Mouse (Mus musculus): ENCODE results near the gene Mta2. TPM values are rescaled to one million over a fixed set of nuclear protein-coding genes. Genes with fewer than 3 reads are reported as not detected.
"Not testable (repeated sequence)": the region's sequence is repeated elsewhere in the genome, so short reads cannot be mapped to it uniquely, and the experiment has no call there.

The Mta2 gene
- 79.6 and 92.0 TPM in 2 replicates for polyA plus RNA-seq (2012; rRNA removed)

DNA sequence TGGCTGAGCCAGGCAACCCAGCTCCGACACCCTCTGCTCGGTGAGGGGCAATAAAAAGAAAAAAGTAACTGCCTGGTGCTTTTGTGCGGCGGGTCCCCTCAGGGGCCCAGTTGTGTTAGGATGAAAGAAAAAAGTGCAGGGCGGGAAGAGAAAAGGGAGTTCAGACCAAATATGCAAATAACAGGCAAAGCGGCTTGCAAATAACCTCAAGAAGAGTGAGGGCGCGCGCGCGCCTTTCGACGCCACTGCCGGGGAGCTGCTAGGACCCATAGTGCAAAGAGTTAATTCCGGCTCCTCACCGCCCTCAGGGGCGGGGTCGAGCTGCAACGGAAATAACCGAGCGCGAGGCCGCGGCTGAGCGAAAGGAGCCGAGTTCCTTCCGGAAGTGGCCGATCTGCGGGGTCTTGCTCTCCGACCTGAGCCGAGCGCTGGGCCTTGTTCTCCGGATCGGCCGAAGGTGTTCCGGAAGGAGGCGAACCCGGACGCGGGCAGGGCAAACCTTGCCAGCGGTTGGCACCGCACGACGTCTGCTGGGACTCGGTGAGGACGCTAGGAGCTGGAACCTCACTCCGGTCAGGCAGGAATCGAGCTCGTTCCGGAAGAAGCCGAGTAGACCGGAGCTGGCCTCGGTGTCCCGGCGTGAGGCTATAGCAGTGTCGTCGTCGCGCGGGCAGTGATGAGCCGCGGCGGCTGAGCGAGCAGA lies at the start of gene Mta2:
Gene Mta2 (plus strand): TSS at position 361 of the 703 bp plus-strand sequence.
- WGBS = under 1% methylated on average over 64 of the region's 64 CpGs
- H3K4me1 ChIP-seq (replicated peaks; ENCODE audit: control insufficient read depth, insufficient read depth, low read length) = peaks cover 21% of the 10 kb centered on the region
- peak; percentile 98 for DNase-seq

DNA sequence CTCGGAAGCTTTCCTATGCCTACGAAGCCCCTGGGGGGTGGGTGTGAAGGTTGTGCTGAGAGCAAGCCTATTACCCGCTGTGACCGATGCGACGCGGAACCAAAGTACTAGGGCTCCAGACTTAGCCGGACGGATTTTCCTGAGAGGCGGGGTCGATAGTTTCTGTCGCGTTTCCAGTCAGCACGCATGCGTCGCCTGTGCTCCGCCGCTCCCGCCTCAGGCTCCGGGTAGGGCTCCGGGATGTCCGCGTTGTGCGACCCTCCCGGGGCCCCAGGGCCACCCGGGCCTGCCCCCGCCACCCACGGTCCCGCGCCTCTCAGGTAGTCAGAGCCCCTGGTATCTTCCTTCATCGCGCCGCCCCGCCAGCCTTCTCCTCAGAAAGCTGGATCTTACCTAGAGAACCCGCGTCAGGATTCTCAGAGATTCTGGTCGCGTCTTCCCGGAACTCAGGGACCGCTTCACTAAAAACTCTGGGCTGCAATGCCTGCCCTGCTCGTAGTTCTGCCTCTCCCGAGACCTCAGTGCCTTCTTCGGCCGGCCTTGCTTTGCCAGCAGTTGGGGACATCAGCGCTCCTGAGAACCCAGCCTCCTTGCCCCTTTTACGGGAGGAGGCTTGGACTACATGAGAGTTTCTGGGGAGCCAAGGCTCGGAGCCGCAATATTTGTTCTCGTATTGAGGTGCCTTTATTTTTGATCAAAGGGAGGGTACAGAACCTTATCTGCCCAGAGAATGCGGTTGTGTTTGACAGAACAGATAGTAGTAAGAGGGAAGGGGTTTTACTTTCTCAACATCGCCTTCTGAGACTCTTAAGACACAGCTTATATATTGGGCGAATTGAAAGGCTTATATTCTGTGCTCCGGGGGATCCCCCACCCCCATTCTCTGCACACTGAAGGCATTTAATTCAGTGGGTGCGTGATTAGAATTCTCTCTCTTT lies 48.6 kb upstream of the Mta2 start, which contains the start of gene Ints5:
Gene Ints5 (plus strand): TSS at position 177 of the 938 bp plus-strand sequence.
- Histone ChIP-seq H3K4me1 (replicated peaks; ENCODE audit: control insufficient read depth, insufficient read depth, low read length) (peaks cover 16% of the 10 kb centered on the region), H3K4me3 (ENCODE audit: control insufficient read depth, insufficient read depth, low read length) (peak within 1 kb of the TSS; percentile 98), H3K36me3 (ENCODE audit: control insufficient read depth, insufficient read depth, low read length) (peaks cover 9% of the 10 kb centered on the region), H3K27ac (ENCODE audit: control insufficient read depth, insufficient read depth, low read length) (peak within 1 kb of the TSS; percentile 72), H3K27me3 (ENCODE audit: control insufficient read depth, insufficient read depth, low read length) (no peaks in the 10 kb centered on the region)
- 2% methylated on average over 54 of the region's 54 CpGs for WGBS
- TF ChIP-seq CTCF (IDR thresholded peaks at IDR 0.05; ENCODE audit: borderline replicate concordance, control insufficient read depth, extremely low read depth, insufficient read depth, low read length, poor library complexity) (0 out of 2 replicates have a peak, but pooled peaks have one; percentile 27), POLR2A (IDR thresholded peaks at IDR 0.05; ENCODE audit: control insufficient read depth, extremely low read depth, insufficient read depth, low read length, poor library complexity) (peak; percentile 82)
- DNase-seq = peak; percentile 85

More for the DNA sequence above, at the start of gene Mta2:
- TF ChIP-seq CTCF (IDR thresholded peaks at IDR 0.05; ENCODE audit: borderline replicate concordance, control insufficient read depth, extremely low read depth, insufficient read depth, low read length, poor library complexity) (0 out of 2 replicates have a peak, but pooled peaks have one; percentile 35), POLR2A (IDR thresholded peaks at IDR 0.05; ENCODE audit: control insufficient read depth, extremely low read depth, insufficient read depth, low read length, poor library complexity) (peak; percentile 79; the same call in 1 of the 2 replicates)
- peak within 1 kb of the TSS; percentile 72 for H3K4me3 ChIP-seq (ENCODE audit: control insufficient read depth, insufficient read depth, low read length)
- peaks cover 21% of the 10 kb centered on the region for H3K36me3 ChIP-seq (ENCODE audit: control insufficient read depth, insufficient read depth, low read length)
- H3K27ac ChIP-seq (ENCODE audit: control insufficient read depth, insufficient read depth, low read length) = peak within 1 kb of the TSS; percentile 84
- H3K27me3 ChIP-seq (ENCODE audit: control insufficient read depth, insufficient read depth, low read length) = no peaks in the 10 kb centered on the region

DNA sequence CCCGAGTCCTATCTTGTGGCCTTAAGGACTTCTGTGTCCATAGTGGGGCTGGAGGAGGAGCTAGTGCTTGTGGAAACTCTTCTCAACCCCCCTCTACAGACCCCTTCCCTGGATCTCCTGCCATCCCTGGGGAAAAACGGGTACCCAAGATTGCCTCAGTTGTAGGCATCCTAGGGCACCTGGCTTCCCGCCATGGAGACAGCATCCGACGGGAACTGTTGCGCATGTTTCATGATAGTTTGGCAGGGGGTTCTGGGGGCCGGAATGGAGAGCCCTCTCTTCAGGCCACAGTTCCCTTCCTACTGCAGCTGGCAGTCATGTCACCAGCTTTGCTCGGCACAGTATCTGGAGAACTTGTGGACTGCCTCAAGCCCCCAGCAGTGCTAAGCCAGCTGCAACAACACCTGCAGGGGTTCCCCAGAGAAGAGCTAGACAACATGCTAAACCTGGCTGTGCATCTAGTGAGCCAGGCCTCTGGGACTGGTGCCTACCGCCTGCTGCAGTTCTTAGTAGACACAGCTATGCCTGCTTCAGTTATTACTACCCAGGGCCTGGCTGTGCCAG lies 46.2 kb upstream of the Mta2 start:
- Histone ChIP-seq H3K27me3 (ENCODE audit: control insufficient read depth, insufficient read depth, low read length) (no peaks in the 10 kb centered on the region), H3K27ac (ENCODE audit: control insufficient read depth, insufficient read depth, low read length) (no peak overlapping the region), H3K4me1 (replicated peaks; ENCODE audit: control insufficient read depth, insufficient read depth, low read length) (peaks cover 13% of the 10 kb centered on the region), H3K36me3 (ENCODE audit: control insufficient read depth, insufficient read depth, low read length) (peaks cover 6% of the 10 kb centered on the region), H3K4me3 (ENCODE audit: control insufficient read depth, insufficient read depth, low read length) (no peak overlapping the region)
- TF ChIP-seq POLR2A (IDR thresholded peaks at IDR 0.05; ENCODE audit: control insufficient read depth, extremely low read depth, insufficient read depth, low read length, poor library complexity) = no peak
- TF ChIP-seq CTCF (IDR thresholded peaks at IDR 0.05; ENCODE audit: borderline replicate concordance, control insufficient read depth, extremely low read depth, insufficient read depth, low read length, poor library complexity) = no peak
- DNase-seq = no peak
- 91% methylated on average over 9 of the region's 9 CpGs for WGBS

DNA sequence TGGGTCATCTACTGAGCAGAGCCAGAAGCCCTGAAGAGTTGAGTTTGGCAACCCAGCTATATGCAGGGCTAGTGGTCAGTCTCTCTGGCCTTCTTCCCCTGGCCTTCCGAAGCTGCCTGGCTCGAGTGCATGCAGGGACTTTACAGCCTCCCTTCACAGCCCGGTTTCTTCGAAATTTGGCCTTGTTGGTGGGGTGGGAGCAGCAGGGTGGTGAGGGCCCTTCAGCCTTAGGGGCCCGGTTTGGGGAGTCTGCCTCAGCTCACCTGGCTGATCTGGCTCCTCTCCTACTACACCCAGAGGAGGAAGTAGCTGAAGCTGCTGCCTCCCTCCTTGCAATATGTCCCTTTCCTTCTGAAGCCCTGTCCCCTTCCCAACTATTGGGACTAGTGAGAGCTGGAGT lies 45.4 kb upstream of the Mta2 start:
- not testable (repeated sequence) for DNase-seq; H3K27me3 ChIP-seq (ENCODE audit: control insufficient read depth, insufficient read depth, low read length); H3K36me3 ChIP-seq (ENCODE audit: control insufficient read depth, insufficient read depth, low read length); H3K4me3 ChIP-seq (ENCODE audit: control insufficient read depth, insufficient read depth, low read length); H3K27ac ChIP-seq (ENCODE audit: control insufficient read depth, insufficient read depth, low read length)
- peaks cover 13% of the 10 kb centered on the region for H3K4me1 ChIP-seq (replicated peaks; ENCODE audit: control insufficient read depth, insufficient read depth, low read length)
- WGBS = 94% methylated on average over 5 of the region's 5 CpGs

DNA sequence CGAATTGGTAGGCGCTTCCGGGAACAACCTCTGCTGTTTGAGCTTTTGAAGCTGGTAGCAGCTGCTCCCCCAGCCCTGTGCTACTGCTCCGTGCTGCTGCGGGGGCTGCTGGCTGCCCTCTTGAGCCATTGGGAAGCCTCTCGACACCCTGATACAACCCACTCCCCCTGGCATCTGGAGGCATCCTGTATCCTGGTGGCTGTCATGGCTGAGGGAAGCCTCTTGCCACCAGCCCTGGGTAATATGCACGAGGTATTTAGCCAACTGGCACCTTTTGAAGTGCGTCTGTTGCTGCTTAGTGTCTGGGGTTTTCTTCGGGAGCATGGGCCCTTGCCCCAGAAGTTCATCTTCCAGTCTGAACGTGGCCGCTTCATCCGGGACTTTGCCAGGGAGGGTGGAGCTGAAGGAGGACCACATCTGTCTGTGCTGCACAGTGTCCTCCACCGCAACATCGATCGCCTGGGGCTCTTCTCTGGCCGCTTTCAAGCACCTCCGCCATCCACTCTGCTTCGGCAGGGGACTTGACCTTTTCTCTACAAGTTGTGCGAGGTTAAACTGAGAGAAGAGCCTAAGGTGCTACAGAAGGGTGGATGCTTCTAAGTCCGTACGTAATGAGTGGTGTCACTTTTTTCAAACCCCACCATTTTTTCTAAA lies 44.3 kb upstream of the Mta2 start:
- WGBS = 47% methylated on average over 21 of the region's 21 CpGs
- not testable (repeated sequence) for H3K36me3 ChIP-seq (ENCODE audit: control insufficient read depth, insufficient read depth, low read length); H3K27me3 ChIP-seq (ENCODE audit: control insufficient read depth, insufficient read depth, low read length); H3K27ac ChIP-seq (ENCODE audit: control insufficient read depth, insufficient read depth, low read length)
- Histone ChIP-seq H3K4me3 (ENCODE audit: control insufficient read depth, insufficient read depth, low read length) (peak overlapping the region; percentile 81), H3K4me1 (replicated peaks; ENCODE audit: control insufficient read depth, insufficient read depth, low read length) (peaks cover 13% of the 10 kb centered on the region)
- TF ChIP-seq POLR2A (IDR thresholded peaks at IDR 0.05; ENCODE audit: control insufficient read depth, extremely low read depth, insufficient read depth, low read length, poor library complexity) = 0 out of 2 replicates have a peak, but pooled peaks have one; percentile 26
- DNase-seq = peak; percentile 22

All from thymus, adult 2 months (tissue).